Mouse (Mus musculus): ENCODE results near the gene Ccdc59. TPM values are rescaled to one million over a fixed set of nuclear protein-coding genes. Genes with fewer than 3 reads are reported as not detected.

Gene Ccdc59
- polyA plus RNA-seq, 1 experiment from 2014 or later = 45.4 TPM

GRCm38 (mm10) chr10:105842574-105842973 lies 1.7 kb downstream of the Ccdc59 start:
- Histone ChIP-seq H3K36me3 (ENCODE audit: control insufficient read depth, insufficient read depth, low read length) (peaks cover 11% of the 10 kb centered on the region; the same call in 1 of the 2 replicates), H3K9ac (replicated peaks; ENCODE audit: low read depth, low read length) (no peak overlapping the region), H3K4me1 (ENCODE audit: control insufficient read depth, insufficient read depth, low read length) (0 out of 2 replicates have a peak, but pooled peaks cover 8% of the 10 kb centered on the region), H3K27me3 (ENCODE audit: control insufficient read depth, insufficient read depth, low read length) (no peaks in the 10 kb centered on the region), H3K9me3 (ENCODE audit: control insufficient read depth, low read length) (no peaks in the 10 kb centered on the region), H3K4me3 (ENCODE audit: low read depth, low read length) (no peak overlapping the region), H3K27ac (ENCODE audit: low read depth, low read length) (no peak overlapping the region), H3K4me2 (ENCODE audit: low read depth, low read length) (peak overlapping the region; percentile 80; the same call in 1 of the 2 replicates)
- WGBS = 89% methylated on average over 7 of the region's 7 CpGs
- ATAC-seq (ENCODE audit: low read depth) = no peak

- no peak for ATAC-seq (ENCODE audit: low read depth)
- Histone ChIP-seq H3K36me3 (ENCODE audit: control insufficient read depth, insufficient read depth, low read length) (peaks cover 15% of the 10 kb centered on the region), H3K27ac (ENCODE audit: low read depth, low read length) (no peak overlapping the region), H3K4me1 (ENCODE audit: control insufficient read depth, insufficient read depth, low read length) (no peaks in the 10 kb centered on the region), H3K4me3 (ENCODE audit: low read depth, low read length) (no peak overlapping the region), H3K27me3 (ENCODE audit: control insufficient read depth, insufficient read depth, low read length) (no peaks in the 10 kb centered on the region), H3K9ac (replicated peaks; ENCODE audit: low read depth, low read length) (no peak overlapping the region), H3K9me3 (ENCODE audit: control insufficient read depth, low read length) (no peaks in the 10 kb centered on the region), H3K4me2 (ENCODE audit: low read depth, low read length) (no peak overlapping the region)
- WGBS = 91% methylated on average over 5 of the region's 5 CpGs
These were observed 9.4 kb downstream of the Ccdc59 start for GRCm38 (mm10) chr10:105850286-105850685.

- no peak overlapping the region for H3K9ac ChIP-seq (replicated peaks; ENCODE audit: low read depth, low read length)
- H3K27me3 ChIP-seq (ENCODE audit: control insufficient read depth, insufficient read depth, low read length) = no peaks in the 10 kb centered on the region
- no peak overlapping the region for H3K27ac ChIP-seq (ENCODE audit: low read depth, low read length)
- no peak for ATAC-seq (ENCODE audit: low read depth)
- H3K9me3 ChIP-seq (ENCODE audit: control insufficient read depth, low read length) = no peaks in the 10 kb centered on the region
- H3K4me2 ChIP-seq (ENCODE audit: low read depth, low read length) = no peak overlapping the region
- H3K36me3 ChIP-seq (ENCODE audit: control insufficient read depth, insufficient read depth, low read length) = peaks cover 11% of the 10 kb centered on the region
- H3K4me1 ChIP-seq (ENCODE audit: control insufficient read depth, insufficient read depth, low read length) = no peaks in the 10 kb centered on the region
- no peak overlapping the region for H3K4me3 ChIP-seq (ENCODE audit: low read depth, low read length)
- WGBS = 85% methylated on average over 4 of the region's 4 CpGs
These were observed 10.3 kb downstream of the Ccdc59 start for GRCm38 (mm10) chr10:105851136-105851535.

GRCm38 (mm10) chr10:105867312-105867711 lies 26.4 kb downstream of the Ccdc59 start:
- no peak for ATAC-seq (ENCODE audit: low read depth)

More at GRCm38 (mm10) chr10:105867312-105867711, 26.4 kb downstream of the Ccdc59 start:
- WGBS = 47% methylated on average over 4 of the region's 4 CpGs
- Histone ChIP-seq H3K27me3 (ENCODE audit: control insufficient read depth, insufficient read depth, low read length) (no peaks in the 10 kb centered on the region), H3K4me3 (ENCODE audit: low read depth, low read length) (no peak overlapping the region), H3K4me2 (ENCODE audit: low read depth, low read length) (no peak overlapping the region), H3K9ac (replicated peaks; ENCODE audit: low read depth, low read length) (no peak overlapping the region), H3K9me3 (ENCODE audit: control insufficient read depth, low read length) (no peaks in the 10 kb centered on the region), H3K27ac (ENCODE audit: low read depth, low read length) (no peak overlapping the region), H3K4me1 (ENCODE audit: control insufficient read depth, insufficient read depth, low read length) (no peaks in the 10 kb centered on the region), H3K36me3 (ENCODE audit: control insufficient read depth, insufficient read depth, low read length) (no peaks in the 10 kb centered on the region)

Other genes starting within 250 kb of the Ccdc59 start
- 19.1 and 21.5 TPM in 2 replicates for gene Mettl25, start 313 bp downstream of the Ccdc59 start, polyA plus RNA-seq (2014; fragmentation: Nextera tagmentation; extraction: Ambion mirVana)

Data from neural tube, embryonic 14.5 days (tissue).